Mouse (Mus musculus): ENCODE data around the gene Fbxl17. TPM values are rescaled to one million over a fixed set of nuclear protein-coding genes. Genes with fewer than 3 reads are reported as not detected.

Fbxl17 gene
- total RNA-seq, 2 experiments from 2014 or later, result 46.3 to 49.5 TPM

DNA sequence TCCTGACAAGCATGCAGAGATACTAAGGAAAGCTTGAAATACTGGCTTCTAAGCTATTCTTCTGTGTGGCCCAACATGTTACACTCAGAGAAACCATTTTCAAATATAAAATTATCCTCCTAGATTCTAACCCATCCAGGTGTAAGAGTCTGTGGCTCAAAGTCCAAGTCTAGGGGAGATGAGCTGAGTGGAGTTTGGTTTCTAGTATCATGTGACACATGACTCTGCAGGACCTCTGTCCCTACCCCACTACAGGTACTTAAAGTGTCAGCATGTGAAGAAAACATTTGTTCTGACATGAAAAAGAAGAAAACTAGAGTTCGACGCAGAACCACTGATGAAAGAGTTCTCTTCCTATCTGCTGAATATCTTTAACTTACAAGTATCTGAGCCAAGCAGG lies 89.7 kb downstream of the Fbxl17 start:
- Histone ChIP-seq H3K4me3 (no peak overlapping the region), H3K27ac (no peak overlapping the region)
- TF ChIP-seq CTCF (IDR thresholded peaks at IDR 0.05), result no peak
- DNase-seq, result no peak
- intact Hi-C loops (cut with DNase I), result loop anchor here (10.0 kb wide), 1 partner anchor 55 kb away; no protein-coding TSS in a partner anchor

DNA sequence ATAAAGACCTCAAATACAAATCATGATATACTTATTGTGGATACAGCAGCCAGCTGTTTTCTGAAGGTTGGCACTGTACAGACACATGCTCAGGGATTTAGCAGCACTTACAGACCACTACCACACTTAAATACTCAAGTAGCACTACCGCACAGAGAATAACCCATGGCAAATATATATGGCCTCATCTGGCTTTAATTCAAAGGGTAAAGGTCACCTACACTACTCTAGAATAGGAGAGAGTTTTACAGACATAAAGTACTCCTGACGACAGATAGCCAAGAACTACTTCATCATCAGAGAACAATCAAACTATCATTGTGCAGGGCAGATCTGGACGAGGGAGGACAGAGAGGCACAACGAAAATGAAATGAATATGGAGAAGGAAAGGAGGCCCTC lies 93.9 kb downstream of the Fbxl17 start:
- DNase-seq, result no peak
- Histone ChIP-seq H3K27ac (no peak overlapping the region), H3K4me3 (no peak overlapping the region)
- TF ChIP-seq CTCF (IDR thresholded peaks at IDR 0.05), result no peak
- intact Hi-C loops (cut with DNase I), result no loop called here

DNA sequence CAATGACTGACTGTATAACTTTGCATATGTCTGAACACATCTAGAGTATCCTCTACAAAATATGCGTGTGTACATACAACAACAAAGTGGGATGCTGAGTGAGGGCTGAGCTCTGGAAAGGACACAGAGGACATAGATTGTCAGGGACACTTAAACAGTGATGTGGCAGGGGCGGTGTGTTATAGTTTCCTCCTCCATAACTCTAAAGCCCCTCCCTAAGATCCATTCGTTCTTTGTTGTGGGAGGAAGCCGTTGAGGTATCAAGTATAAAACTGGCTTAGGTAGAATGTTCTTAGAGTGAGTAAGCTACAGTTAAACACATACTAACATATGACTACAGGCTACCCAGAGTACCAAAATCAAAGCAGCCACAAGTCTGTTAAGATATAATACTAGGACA lies 94.3 kb downstream of the Fbxl17 start:
- no peak for DNase-seq
- no peak for TF ChIP-seq CTCF (IDR thresholded peaks at IDR 0.05)
- H3K27ac ChIP-seq, result peak overlapping the region; percentile 24; the same call in 1 of the 2 replicates
- intact Hi-C loops (cut with DNase I), result no loop called here
- no peak overlapping the region for H3K4me3 ChIP-seq

DNA sequence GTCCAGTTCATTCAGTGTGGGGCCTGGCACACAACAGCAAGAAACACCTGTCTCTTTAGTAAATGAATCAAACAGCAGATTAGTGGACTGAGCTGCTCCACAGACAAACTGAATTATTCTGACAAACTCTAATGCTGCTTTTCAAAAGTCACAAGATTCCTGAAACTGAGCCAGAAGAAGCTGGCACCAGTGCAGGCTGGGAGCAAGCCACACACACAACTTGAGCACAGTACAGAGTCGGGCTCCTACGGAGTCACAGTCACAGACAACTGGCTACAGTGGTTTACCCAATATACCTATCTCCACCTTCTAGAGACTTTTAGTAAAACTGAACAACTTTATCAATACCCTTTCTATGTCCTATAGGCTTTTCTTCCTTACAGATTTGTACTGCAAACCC lies 94.8 kb downstream of the Fbxl17 start:
- peak; percentile 71 for DNase-seq
- Histone ChIP-seq H3K27ac (peak overlapping the region; percentile 53), H3K4me3 (no peak overlapping the region)
- intact Hi-C loops (cut with DNase I), result loop anchor here (5.0 kb wide), 1 partner anchor 83 kb away; no protein-coding TSS in a partner anchor
- no peak for TF ChIP-seq CTCF (IDR thresholded peaks at IDR 0.05)

DNA sequence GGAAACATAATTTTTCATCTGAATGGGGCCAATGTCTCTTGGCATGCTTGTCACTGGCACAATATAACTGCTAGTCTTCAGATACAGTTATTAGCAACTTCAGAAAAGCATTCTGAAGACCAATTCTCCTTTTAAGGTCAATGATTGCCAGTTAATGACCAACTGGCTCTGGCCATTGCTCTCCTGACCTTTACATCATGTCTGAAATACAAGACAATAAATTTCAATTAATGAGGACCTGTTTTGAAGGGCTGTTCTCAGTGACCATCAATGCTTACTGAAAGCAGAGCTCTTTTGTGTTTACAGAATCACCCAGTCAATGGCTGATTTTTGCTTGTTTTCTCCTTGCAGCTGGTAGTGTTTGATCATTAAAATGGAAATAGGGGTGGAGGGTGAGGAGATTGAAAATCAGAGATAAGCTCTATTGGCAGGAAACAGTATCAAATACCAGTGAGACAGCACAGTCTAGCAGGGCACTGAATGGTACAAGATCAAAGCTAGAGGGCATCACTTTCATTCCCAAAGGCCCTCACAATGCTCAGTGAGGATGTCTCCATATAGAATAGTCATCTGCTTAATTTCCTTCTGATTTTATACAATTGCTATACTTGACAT lies 95.9 kb downstream of the Fbxl17 start:
- intact Hi-C loops (cut with DNase I), result loop anchor here (5.0 kb wide), 1 partner anchor 82 kb away; no protein-coding TSS in a partner anchor
- DNase-seq, result no peak
- peak overlapping the region; percentile 72; the same call in 1 of the 2 replicates for H3K27ac ChIP-seq
- H3K4me3 ChIP-seq, result no peak overlapping the region
- TF ChIP-seq CTCF (IDR thresholded peaks at IDR 0.05), result no peak

DNA sequence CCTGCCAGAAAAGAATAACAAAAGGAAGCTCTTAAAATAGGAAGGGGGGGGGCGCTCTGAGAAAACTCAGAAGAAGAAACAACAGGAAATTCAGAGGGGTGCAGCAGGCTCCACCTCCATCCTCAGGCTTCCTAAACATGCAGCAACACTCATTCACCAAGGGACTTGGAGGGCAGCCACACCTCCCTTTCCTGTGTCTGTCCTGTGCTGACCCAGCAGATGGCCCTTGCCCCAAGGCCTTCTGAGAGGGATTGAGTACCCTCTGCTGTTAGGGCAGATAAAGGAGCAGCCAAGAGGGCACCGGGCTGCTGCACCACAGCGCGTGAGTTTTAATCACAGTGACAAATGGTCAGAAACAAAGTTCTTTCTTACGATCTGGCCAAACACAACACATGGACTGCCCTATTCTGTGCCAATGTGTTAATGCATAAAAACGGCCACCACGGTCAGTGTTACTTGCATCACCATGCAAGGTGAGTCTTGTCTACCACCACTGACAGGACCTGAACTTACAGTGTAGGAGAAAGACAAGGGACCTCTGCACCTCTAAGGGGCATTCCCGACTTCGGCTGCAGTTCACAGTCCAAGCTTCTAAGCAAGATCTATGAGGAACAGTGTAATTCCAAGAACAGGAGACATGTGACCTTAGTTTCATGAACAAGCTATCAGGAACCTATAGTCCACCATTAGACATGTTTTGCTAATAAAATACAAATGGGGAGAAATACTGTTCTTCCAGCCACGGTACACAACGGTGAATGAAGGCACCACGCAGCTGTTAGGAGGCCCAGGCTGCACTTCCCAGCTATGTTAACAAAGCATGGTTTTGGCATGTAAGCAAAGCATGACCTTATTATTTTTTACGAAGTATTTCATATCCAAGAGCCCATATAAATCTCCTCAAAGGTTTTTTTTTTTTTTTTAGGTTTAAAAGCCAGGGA lies 96.8 kb downstream of the Fbxl17 start:
- peak; percentile 85 for DNase-seq
- peak; percentile 48 for TF ChIP-seq CTCF (IDR thresholded peaks at IDR 0.05)
- Histone ChIP-seq H3K27ac (peak overlapping the region; percentile 72), H3K4me3 (no peak overlapping the region)
- intact Hi-C loops (cut with DNase I), result loop anchor here (5.0 kb wide), 1 partner anchor 81 kb away; no protein-coding TSS in a partner anchor

DNA sequence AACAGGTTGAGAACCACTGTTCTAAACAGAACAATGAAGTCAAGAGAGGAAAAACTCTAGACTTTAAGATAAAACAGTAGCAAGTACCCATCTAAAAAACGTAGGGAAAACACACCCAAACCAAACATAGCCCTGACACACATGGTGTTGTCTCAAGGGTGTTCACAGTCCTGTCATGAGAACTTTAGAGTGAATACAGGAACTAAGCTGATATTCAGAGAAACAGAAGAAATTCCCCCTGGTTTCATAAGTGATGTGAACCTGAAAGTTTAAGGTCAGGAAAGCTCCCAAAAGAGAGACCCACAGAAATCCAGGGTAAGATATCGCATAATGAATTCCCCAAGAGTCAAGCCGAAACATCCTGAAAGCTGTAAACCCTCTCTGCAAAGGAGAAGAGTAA lies 97.6 kb downstream of the Fbxl17 start:
- intact Hi-C loops (cut with DNase I), result loop anchor here (5.0 kb wide), 1 partner anchor 80 kb away; no protein-coding TSS in a partner anchor
- TF ChIP-seq CTCF (IDR thresholded peaks at IDR 0.05), result no peak
- H3K4me3 ChIP-seq, result no peak overlapping the region
- peak overlapping the region; percentile 43; the same call in 1 of the 2 replicates for H3K27ac ChIP-seq
- no peak for DNase-seq

DNA sequence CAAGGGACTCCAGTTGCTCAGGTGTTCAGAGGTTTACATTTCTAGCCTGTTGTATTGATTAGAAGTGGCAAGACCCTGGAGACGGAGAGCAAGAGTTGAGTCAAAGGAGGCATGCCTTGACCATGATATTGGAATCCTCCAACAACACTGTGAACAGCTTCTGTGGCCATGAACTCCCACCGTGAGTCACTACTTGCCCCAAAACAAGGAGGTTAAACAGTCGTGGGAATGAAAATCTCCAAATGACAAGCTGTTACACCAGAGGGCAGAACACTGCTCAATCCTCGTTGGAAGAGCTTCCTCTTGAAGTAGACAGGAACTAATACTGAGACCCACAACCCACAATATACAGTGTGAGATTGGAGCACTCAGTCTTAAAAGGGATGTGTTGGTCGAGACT lies 99.2 kb downstream of the Fbxl17 start:
- no peak overlapping the region for H3K4me3 ChIP-seq
- intact Hi-C loops (cut with DNase I), result loop anchor here (5.0 kb wide), 1 partner anchor 78 kb away; no protein-coding TSS in a partner anchor
- no peak for TF ChIP-seq CTCF (IDR thresholded peaks at IDR 0.05)
- no peak for DNase-seq
- no peak overlapping the region for H3K27ac ChIP-seq

DNA sequence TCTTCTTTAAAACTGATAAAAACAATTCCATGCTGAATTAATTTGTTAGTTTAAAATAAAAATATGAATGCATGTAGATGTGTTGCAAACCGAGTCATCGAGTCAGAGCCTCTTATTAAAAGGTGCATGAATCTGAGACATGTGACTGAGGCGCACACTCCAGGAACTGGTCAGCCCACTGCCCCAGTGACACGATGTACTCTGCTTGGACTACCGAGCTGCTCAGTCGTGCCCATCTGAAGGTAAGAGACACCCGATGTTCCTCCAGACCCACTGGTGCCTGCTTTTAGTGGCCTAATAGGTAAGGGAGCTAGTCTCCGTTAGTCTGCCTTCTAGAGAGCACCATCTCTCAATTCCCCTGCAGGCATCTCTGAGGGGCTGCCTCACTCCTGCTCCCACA lies 100.0 kb downstream of the Fbxl17 start:
- no peak overlapping the region for H3K27ac ChIP-seq
- no peak for TF ChIP-seq CTCF (IDR thresholded peaks at IDR 0.05)
- no peak for DNase-seq
- no peak overlapping the region for H3K4me3 ChIP-seq
- intact Hi-C loops (cut with DNase I), result loop anchor here (5.0 kb wide), 1 partner anchor 78 kb away; no protein-coding TSS in a partner anchor

DNA sequence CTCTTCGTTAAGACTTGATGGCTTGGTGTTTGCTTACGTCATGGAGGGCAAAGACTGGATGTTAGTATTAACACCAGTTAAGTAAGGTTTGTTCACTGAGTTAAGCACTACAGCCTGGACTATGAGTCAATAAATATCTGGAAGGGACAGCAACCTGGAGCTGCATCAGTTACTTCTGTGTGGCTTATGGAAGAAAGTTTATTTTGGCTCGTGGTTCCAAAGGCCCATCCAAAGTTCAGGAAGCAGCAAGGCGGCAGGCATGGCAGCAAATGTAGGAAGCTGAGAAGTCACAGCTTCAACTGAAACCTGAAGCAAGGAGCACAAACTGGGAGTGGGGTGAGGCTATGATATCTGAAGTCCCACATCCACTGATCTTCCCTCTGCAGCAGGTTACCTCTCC lies 108.3 kb downstream of the Fbxl17 start:
- no peak for DNase-seq
- no peak overlapping the region for H3K4me3 ChIP-seq
- TF ChIP-seq CTCF (IDR thresholded peaks at IDR 0.05), result no peak
- H3K27ac ChIP-seq, result peak overlapping the region; percentile 41
- intact Hi-C loops (cut with DNase I), result no loop called here

DNA sequence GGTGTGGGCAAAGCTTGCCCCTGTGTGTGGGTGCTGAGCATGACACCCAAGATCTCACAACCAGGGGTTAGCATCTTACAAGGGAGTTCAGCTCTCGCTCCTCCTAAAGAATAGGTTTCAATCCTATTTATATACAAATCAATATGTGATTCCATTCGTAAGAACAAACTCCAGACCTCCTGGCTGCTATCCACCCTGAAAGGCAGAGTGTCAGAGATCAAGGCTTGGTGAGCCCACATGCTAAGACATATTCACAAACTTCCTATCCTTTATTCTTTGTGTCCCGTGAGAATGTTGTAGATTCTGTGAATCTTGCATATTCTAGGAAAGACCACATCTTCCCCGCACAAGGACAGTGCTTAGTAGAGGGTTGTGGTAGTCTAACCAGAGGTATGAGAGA lies 108.9 kb downstream of the Fbxl17 start:
- intact Hi-C loops (cut with DNase I), result no loop called here
- Histone ChIP-seq H3K4me3 (no peak overlapping the region), H3K27ac (peak overlapping the region; percentile 41; the same call in 1 of the 2 replicates)
- no peak for DNase-seq
- TF ChIP-seq CTCF (IDR thresholded peaks at IDR 0.05), result no peak

DNA sequence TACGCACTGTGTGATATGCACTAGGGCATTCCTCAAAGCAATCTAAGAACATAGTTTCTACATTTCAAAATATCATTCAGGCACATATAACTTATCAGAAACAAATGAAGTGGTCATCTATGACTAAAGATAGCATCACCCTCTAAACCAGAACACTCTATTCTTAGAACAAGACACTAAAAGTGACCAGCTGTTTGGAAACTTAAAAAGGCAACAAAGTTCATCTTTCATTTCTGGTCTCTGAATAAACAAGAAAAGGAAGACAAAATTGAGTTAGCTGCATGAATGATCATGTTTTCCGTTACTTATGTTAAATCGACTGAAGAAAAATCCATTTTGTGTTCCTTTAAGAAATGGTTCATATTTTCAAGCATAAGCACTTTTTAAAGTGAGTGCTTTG lies 128.8 kb downstream of the Fbxl17 start:
- no peak for DNase-seq
- intact Hi-C loops (cut with DNase I), result no loop called here
- Histone ChIP-seq H3K27ac (peak overlapping the region; percentile 85), H3K4me3 (peak overlapping the region; percentile 55)
- TF ChIP-seq CTCF (IDR thresholded peaks at IDR 0.05), result no peak
